Mouse (Mus musculus): ENCODE measurements around the gene Cdk17.

- TF ChIP-seq POLR2A (IDR thresholded peaks at IDR 0.05; ENCODE audit: borderline replicate concordance, extremely low read depth, low read depth, low read length) = no peak
- TF ChIP-seq CTCF (IDR thresholded peaks at IDR 0.05; ENCODE audit: insufficient read depth, low read length) = no peak
Observed at GRCm38 (mm10) chr10:93281092-93281491, 120.4 kb downstream of the Cdk17 start.

Data from lung, adult 2 months (tissue).